Comparison of ENCODE assay signal across 8 mouse cellular contexts in genomic region chr10:7954627-7954988, GRCm38 (mm10). TPM values are rescaled to one million over a fixed set of nuclear protein-coding genes. Genes with fewer than 3 reads are reported as not detected.
DNase-seq lines count a peak whose midpoint lies in the region; ATAC-seq and TF ChIP-seq lines count a peak whose summit lies in the region.

No protein-coding gene starts in this region.

- TF ChIP-seq CTCF in ES-Bruce4 (IDR thresholded peaks at IDR 0.05; ENCODE audit: low read depth, low read length) = no peak

- no peaks in the 10 kb centered on the region for H3K27me3 ChIP-seq in heart, embryonic 12.5 days (replicated peaks)
- no peaks in the 10 kb centered on the region for H3K27me3 ChIP-seq in ES-Bruce4 (ENCODE audit: control insufficient read depth, insufficient read depth, low read length, poor library complexity, severe bottlenecking)
- no peaks in the 10 kb centered on the region for H3K27me3 ChIP-seq in embryonic facial prominence, embryonic 14.5 days (replicated peaks; ENCODE audit: control insufficient read depth, insufficient read depth, low read length)
- no peaks in the 10 kb centered on the region for H3K27me3 ChIP-seq in limb, embryonic 13.5 days
- no peaks in the 10 kb centered on the region for H3K27me3 ChIP-seq in stomach, embryonic 14.5 days (ENCODE audit: control insufficient read depth, insufficient read depth, low read length)

- peaks cover 5% of the 10 kb centered on the region; the same call in 1 of the 2 replicates for H3K36me3 ChIP-seq in heart, embryonic 12.5 days
- H3K36me3 ChIP-seq in ES-Bruce4 (ENCODE audit: control insufficient read depth, insufficient read depth, low read length, poor library complexity, severe bottlenecking) = no peaks in the 10 kb centered on the region
- H3K36me3 ChIP-seq in embryonic facial prominence, embryonic 14.5 days (ENCODE audit: control insufficient read depth, insufficient read depth, low read length) = no peaks in the 10 kb centered on the region
- H3K36me3 ChIP-seq in limb, embryonic 13.5 days = 0 out of 2 replicates have a peak, but pooled peaks cover 5% of the 10 kb centered on the region
- no peaks in the 10 kb centered on the region for H3K36me3 ChIP-seq in stomach, embryonic 14.5 days (ENCODE audit: control insufficient read depth, insufficient read depth, low read length)

- TF ChIP-seq EP300 in ES-Bruce4 (IDR thresholded peaks at IDR 0.05; ENCODE audit: insufficient read depth, low read depth, low read length) = no peak

- H3K4me1 ChIP-seq in heart, embryonic 12.5 days (replicated peaks) = peaks cover 32% of the 10 kb centered on the region
- no peaks in the 10 kb centered on the region for H3K4me1 ChIP-seq in ES-Bruce4 (ENCODE audit: control insufficient read depth, insufficient read depth, low read length)
- peaks cover 14% of the 10 kb centered on the region; the same call in 1 of the 2 replicates for H3K4me1 ChIP-seq in embryonic facial prominence, embryonic 14.5 days (ENCODE audit: control insufficient read depth, insufficient read depth, low read length)
- H3K4me1 ChIP-seq in limb, embryonic 13.5 days = peaks cover 33% of the 10 kb centered on the region
- peaks cover 10% of the 10 kb centered on the region; the same call in 1 of the 2 replicates for H3K4me1 ChIP-seq in stomach, embryonic 14.5 days (ENCODE audit: control insufficient read depth, insufficient read depth, low read length)

- TF ChIP-seq POLR2A in ES-Bruce4 (IDR thresholded peaks at IDR 0.05; ENCODE audit: insufficient read depth, low read length) = no peak

- H3K4me2 ChIP-seq in heart, embryonic 12.5 days = peak overlapping the region; percentile 78
- peak overlapping the region; percentile 78 for H3K4me2 ChIP-seq in embryonic facial prominence, embryonic 14.5 days (ENCODE audit: low read depth, low read length)
- H3K4me2 ChIP-seq in limb, embryonic 13.5 days (replicated peaks) = peak overlapping the region; percentile 85
- H3K4me2 ChIP-seq in stomach, embryonic 14.5 days (replicated peaks; ENCODE audit: low read depth, low read length) = peak overlapping the region; percentile 55

- WGBS in heart, embryonic 12.5 days = 4% methylated on average over 5 of the region's 5 CpGs
- 4% methylated on average over 5 of the region's 5 CpGs for WGBS in embryonic facial prominence, embryonic 14.5 days
- WGBS in limb, embryonic 13.5 days = 4% methylated on average over 5 of the region's 5 CpGs
- 2% methylated on average over 5 of the region's 5 CpGs for WGBS in stomach, embryonic 14.5 days

- no peak for ATAC-seq in heart, embryonic 12.5 days (ENCODE audit: insufficient number of reproducible peaks, low FRiP score)
- no peak for ATAC-seq in embryonic facial prominence, embryonic 14.5 days (ENCODE audit: low read depth)
- ATAC-seq in limb, embryonic 13.5 days (ENCODE audit: low FRiP score, low read depth) = no peak
- no peak for ATAC-seq in stomach, embryonic 14.5 days (ENCODE audit: insufficient number of reproducible peaks, insufficient read depth, low FRiP score, low read depth)

- peak overlapping the region; percentile 100 for H3K9ac ChIP-seq in heart, embryonic 12.5 days
- H3K9ac ChIP-seq in ES-Bruce4 (ENCODE audit: low read depth, poor library complexity, severe bottlenecking) = peak overlapping the region; percentile 99; the same call in 1 of the 2 replicates
- peak overlapping the region; percentile 99 for H3K9ac ChIP-seq in embryonic facial prominence, embryonic 14.5 days (ENCODE audit: low read depth, low read length)
- peak overlapping the region; percentile 96 for H3K9ac ChIP-seq in limb, embryonic 13.5 days
- H3K9ac ChIP-seq in stomach, embryonic 14.5 days (replicated peaks; ENCODE audit: low read depth, low read length) = peak overlapping the region; percentile 87

- H3K27ac ChIP-seq in heart, embryonic 12.5 days (ENCODE audit: poor library complexity, severe bottlenecking) = peak overlapping the region; percentile 100
- H3K27ac ChIP-seq in ES-Bruce4 (ENCODE audit: insufficient read depth, low read length) = no peak overlapping the region
- peak overlapping the region; percentile 99 for H3K27ac ChIP-seq in embryonic facial prominence, embryonic 14.5 days (replicated peaks; ENCODE audit: low read depth, low read length)
- peak overlapping the region; percentile 99; the same call in 1 of the 2 replicates for H3K27ac ChIP-seq in limb, embryonic 13.5 days
- H3K27ac ChIP-seq in stomach, embryonic 14.5 days (ENCODE audit: low read length) = peak overlapping the region; percentile 99; the same call in 1 of the 2 replicates

- no peak for DNase-seq in heart, adult 11 months
- peak; percentile 13 for DNase-seq in embryonic facial prominence, embryonic 14.5 days (ENCODE audit: low spot score)
- DNase-seq in adrenal gland, adult 18-20 months (ENCODE audit: low spot score in 2 of 2) = no peak
- no peak for DNase-seq in thymus, adult 18-20 months

- H3K9me3 ChIP-seq in heart, embryonic 12.5 days (replicated peaks) = no peaks in the 10 kb centered on the region
- no peaks in the 10 kb centered on the region for H3K9me3 ChIP-seq in ES-Bruce4 (replicated peaks; ENCODE audit: control insufficient read depth, insufficient read depth, low read length, poor library complexity, severe bottlenecking)
- no peaks in the 10 kb centered on the region for H3K9me3 ChIP-seq in embryonic facial prominence, embryonic 14.5 days (ENCODE audit: control insufficient read depth, low read length)
- no peaks in the 10 kb centered on the region for H3K9me3 ChIP-seq in limb, embryonic 13.5 days
- no peaks in the 10 kb centered on the region for H3K9me3 ChIP-seq in stomach, embryonic 14.5 days (ENCODE audit: control insufficient read depth, low read depth, low read length)

- H3K4me3 ChIP-seq in heart, embryonic 12.5 days = peak overlapping the region; percentile 100
- H3K4me3 ChIP-seq in ES-Bruce4 (ENCODE audit: low read depth, low read length) = no peak overlapping the region
- H3K4me3 ChIP-seq in embryonic facial prominence, embryonic 14.5 days (ENCODE audit: low read depth, low read length) = peak overlapping the region; percentile 94
- peak overlapping the region; percentile 93 for H3K4me3 ChIP-seq in limb, embryonic 13.5 days
- peak overlapping the region; percentile 93 for H3K4me3 ChIP-seq in stomach, embryonic 14.5 days (ENCODE audit: low read depth, low read length)

RNA-seq across cellular contexts. Expression of gene Tab2, which starts 1.4 kb away (rescaled TPM):
- polyA plus RNA-seq in heart, embryonic 12.5 days (2016; fragmentation: Nextera tagmentation; extraction: Ambion mirVana) = 24.0 and 25.4 TPM in 2 replicates
- 101 and 102 TPM in 2 replicates for polyA plus RNA-seq in ES-Bruce4 (2011; ENCODE audit: insufficient read depth, insufficient read length, low read depth, missing spikeins)
- 34.9 and 37.0 TPM in 2 replicates for polyA plus RNA-seq in embryonic facial prominence, embryonic 14.5 days (2014; fragmentation: Nextera tagmentation; extraction: Ambion mirVana)
- polyA plus RNA-seq in limb, embryonic 13.5 days (2015; fragmentation: Nextera tagmentation; extraction: Ambion mirVana) = 29.7 and 30.4 TPM in 2 replicates
- 34.4 and 34.6 TPM in 2 replicates for polyA plus RNA-seq in stomach, embryonic 14.5 days (2014; fragmentation: Nextera tagmentation; extraction: Ambion mirVana)
- 10 to 100 TPM; 49.1 to 51.8 TPM for total RNA-seq in adrenal gland, adult 18-20 months (2021)
